Mouse (Mus musculus) kidney, postnatal 10 days (tissue): ENCODE measurements at regions not wholly inside any gene's neighbourhood (a gene's known extent, or its start where the extent isn't known, plus 50 kb on each side); places are given as distances from the start of the nearest gene placed in this dataset.

Experiments
- DNase-seq: peaks from one replicate; pipeline ENCODE4 v3.0.0; 2021; ENCODE audit warnings: mixed read lengths

- no peak for DNase-seq
Measured at GRCm38 (mm10) chr14:78438064-78438677, 98.4 kb downstream of the Akap11 start.

- DNase-seq, result no peak
Measured at GRCm38 (mm10) chr14:78436586-78436985, 100.0 kb downstream of the Akap11 start.

DNA sequence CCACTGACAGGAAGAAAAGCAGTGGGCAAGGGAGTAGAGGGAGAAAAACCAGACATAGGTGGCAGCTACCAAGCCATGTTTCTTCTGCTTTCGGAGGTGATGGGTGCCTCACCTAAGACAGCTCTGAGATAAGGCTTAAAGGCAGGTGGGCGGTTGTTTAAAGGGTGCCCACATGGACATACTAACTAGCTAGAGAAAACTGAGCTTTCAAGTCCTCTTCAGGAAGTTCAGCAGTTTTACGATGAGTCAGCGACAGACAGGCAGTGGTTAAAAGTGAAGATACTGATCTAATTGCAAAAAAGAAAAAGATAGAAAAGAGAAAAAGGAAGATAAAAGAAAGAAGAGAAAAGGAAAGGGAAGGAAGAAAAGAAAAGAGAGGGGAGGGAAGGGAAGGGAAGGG lies 100.6 kb downstream of the Akap11 start:
- DNase-seq, result no peak

GRCm38 (mm10) chr14:78435561-78435960 lies 101.0 kb downstream of the Akap11 start:
- DNase-seq, result no peak

- DNase-seq, result no peak
Measured at GRCm38 (mm10) chr14:78434753-78435152, 101.9 kb downstream of the Akap11 start.

DNA sequence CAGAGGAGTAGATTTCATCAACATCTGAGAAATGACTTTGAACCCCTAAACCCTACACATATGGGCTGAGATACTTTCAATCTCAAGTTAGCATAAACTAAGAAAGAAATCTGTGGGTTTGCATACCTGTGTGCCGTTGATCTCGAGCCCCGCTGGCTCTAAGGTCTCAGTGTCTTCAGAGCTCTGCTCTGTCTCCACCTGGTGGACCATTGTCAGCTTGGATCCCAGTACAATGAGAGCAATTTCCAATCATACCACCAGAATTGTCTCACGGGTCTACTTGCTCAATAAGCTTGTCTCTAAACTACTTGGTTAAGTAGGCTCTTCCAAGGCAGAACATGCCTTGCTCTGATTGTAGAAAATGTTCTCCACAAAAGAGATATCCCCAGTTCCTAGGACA lies 102.5 kb downstream of the Akap11 start:
- DNase-seq, result no peak

DNA sequence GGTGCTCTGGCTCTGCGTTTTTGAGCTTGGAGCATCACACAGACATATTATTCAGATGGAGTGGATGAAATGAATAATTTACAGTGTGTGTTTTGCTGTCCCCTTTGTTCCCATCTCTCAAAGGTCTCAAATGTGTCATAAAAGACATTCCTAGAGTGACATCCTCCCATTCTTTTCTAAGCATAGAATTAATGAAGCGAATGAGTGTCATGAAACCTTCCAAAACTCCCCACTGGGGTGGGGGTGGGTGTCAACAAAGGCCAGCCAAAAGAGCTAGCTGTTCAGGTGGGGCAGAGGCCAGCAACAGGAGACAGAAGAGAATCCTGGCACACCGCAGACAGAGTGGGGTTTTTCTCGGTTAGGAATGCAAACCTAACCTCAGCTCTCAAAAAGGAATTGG lies 104.1 kb downstream of the Akap11 start:
- no peak for DNase-seq

DNA sequence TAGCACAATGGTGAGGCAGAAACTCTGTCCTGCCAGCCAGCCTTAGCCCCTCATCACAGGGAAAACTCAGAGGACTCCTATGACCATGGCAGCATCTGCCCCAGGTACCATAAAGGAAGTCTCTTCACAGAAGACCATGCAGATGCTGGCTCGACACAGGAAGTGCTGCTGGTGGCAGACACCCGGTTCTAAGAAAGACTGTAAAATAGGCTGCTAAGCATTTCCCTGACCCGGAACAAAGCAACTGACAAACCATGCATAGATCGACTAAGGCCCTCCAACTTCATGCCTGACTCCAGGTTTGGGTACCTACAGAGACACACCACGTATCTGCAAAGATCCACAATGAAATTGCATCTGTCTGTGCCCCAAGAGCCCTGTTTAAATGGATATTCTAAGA lies 104.7 kb downstream of the Akap11 start:
- no peak for DNase-seq

DNA sequence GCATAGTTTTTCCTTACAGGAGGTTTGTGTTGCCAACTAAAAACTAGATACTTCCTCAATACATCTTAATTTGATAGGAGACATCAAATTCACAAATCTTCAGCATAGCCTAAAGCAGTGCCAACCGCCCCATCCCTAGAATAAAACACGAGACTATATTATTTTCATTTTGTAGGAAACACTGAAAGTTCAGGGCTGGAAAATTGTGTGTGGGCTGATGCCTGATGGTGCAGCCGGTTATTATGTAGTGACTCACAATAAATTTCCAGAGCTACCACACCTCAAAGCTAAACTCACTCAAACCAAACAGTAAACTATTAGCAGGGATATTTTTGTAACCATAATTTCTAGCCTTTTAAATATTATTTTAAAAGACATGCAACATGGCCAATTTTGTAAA lies 105.2 kb downstream of the Akap11 start:
- DNase-seq, result no peak

GRCm38 (mm10) chr14:78428233-78429019 lies 108.2 kb downstream of the Akap11 start:
- DNase-seq, result no peak

DNA sequence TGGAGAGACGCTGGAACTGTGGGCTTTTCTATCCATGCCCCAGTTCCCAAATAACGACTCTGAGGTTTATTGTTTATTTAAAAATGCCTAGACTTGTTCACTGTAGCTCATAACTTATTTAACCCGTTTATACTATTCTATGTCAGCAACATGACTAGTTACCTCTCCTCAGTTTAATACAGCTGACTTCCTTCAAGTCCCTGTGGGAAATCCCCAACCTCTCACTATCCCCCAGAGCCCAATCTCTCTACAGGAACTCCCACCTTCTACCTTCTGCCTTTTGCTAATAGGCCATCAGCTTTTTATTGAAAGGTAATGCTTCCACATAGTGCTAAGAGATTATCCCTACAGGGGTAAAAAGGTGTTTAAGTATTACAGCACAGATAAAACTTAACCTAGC lies 109.5 kb downstream of the Akap11 start:
- no peak for DNase-seq

DNA sequence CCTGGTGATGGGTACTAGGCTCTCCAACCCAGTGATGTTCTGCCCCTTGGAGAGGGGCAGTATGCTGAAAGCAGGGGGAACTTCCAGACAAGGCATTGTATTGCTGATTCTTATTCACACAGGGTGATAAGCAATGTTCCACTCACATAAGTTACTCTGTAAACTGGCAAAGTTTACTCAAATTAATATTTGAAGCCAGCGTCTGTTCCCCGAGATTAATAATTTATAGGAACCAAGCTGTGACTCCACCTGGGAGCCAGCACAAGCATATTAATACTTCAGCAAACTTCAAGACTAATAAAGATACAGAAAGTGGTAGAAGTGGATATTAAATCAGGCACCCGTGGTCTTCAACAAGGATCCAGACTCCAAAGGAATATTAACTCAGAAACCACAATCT lies 114.0 kb downstream of the Akap11 start:
- DNase-seq, result no peak

GRCm38 (mm10) chr14:78420966-78421365 lies 113.1 kb upstream of the Tnfsf11 start:
- DNase-seq, result no peak

DNA sequence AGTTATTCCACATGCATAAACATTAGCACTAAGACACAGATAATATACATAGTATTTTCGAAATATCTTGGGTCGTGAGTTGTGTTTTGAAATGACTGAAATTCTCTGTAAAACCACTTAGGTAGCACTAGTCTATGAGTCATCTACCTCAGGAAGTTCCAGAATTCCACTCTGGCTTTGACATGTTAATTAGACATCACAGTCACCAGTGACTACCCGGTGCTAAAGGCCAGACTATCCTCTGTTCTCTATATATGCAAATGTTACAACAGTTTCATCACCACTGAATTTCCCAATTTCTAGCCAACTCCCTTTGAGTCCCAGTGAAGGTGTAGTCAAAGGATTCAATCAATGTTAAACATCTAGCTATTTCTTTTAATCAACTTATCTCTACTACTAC lies 112.3 kb upstream of the Tnfsf11 start:
- DNase-seq, result no peak

- no peak for DNase-seq
Measured at GRCm38 (mm10) chr14:78405568-78405967, 97.7 kb upstream of the Tnfsf11 start.

GRCm38 (mm10) chr14:78397914-78398313 lies 90.1 kb upstream of the Tnfsf11 start:
- DNase-seq, result no peak

- no peak for DNase-seq
Measured at GRCm38 (mm10) chr14:78395631-78396030, 87.8 kb upstream of the Tnfsf11 start.

DNA sequence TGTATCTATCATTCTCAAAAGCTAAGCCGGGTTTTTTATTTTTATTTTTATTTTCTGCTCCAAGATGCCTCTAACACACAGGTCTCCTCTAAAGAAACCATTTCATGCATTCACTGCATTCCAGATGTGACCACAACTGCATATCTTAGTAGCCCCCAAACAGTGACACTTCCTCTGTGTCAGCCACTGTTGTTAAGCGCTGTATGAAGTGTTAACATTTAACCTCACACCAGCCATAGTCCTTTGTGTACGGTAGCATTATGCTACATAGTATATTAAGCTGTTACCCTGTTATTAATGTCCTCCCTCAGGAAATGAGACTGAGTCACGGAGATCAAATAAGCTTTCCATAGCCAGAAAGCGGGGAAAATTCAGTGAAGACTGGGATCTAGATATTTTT lies 79.2 kb upstream of the Tnfsf11 start:
- DNase-seq, result no peak

DNA sequence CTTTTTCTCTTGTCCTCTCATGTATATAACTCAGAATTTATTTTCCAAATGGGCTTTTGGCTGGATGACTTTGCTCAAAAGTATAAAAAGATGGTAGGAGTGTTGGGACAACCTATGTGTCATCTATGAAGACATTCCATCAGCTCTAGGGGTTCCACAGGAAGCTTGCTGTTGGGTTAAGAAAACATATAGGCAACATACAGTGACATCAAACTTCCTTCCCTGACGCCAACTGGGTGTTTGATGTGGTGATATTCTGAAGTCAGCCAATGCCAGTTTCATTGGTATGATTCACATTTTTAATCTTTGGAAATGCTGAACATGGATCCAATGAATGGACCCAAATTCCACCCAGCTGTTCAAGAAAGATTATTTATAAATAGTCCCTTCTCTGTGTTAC lies 76.5 kb upstream of the Tnfsf11 start:
- DNase-seq, result no peak

GRCm38 (mm10) chr14:78383256-78383709 lies 75.4 kb upstream of the Tnfsf11 start:
- peak; percentile 89 for DNase-seq

- DNase-seq, result no peak
Measured at GRCm38 (mm10) chr14:78380011-78380410, 72.2 kb upstream of the Tnfsf11 start.

DNA sequence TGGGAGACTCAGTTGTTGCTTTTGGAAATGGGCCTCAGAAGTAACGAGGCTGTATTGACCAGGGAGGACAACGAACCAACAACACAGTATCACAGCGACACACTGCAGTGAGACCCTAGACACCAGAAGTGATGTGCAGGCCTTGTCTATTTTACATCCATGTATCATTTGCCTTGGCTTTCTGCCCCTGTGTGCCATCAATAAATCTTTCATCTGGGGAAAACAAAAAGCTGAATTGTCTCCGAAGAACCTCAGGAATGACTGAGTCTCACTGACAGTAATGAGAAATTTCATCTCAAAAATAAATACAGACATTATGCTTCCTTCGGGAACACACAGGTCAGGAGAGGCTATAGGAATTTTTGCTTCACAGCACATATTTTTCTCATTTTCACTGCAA lies 68.7 kb upstream of the Tnfsf11 start:
- no peak for DNase-seq

- DNase-seq, result no peak
Measured at GRCm38 (mm10) chr14:78375746-78376495, 68.1 kb upstream of the Tnfsf11 start.

DNA sequence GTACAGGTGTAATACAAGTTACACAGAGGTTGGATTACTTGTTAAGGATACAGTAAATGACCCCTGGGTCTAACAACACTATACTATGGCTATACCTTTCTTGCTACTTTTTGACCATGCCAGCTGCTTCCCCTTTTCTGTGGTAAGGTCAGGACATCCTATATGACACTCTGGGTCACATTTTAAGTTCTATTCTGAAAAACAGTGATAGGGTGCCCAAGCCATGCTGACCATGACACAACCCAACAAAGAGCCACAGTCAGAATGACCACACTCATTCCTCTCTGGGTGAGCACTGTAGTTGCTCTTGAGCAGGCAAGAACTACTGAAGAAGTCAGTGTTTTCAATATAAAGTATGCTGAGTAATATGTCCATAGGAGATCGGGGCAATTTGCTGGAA lies 64.3 kb upstream of the Tnfsf11 start:
- no peak for DNase-seq
